Mouse (Mus musculus) MEL (cell line): ENCODE data around the gene Isoc2a.

Source experiments
- CHD1 ChIP-seq: IDR thresholded peaks from 2 replicates; pipeline ENCODE4 v1.6.1; 2012; ENCODE audit warnings: low read depth, mild to moderate bottlenecking, inconsistent platforms, low read length, improper control_type of control experiment
- EP300 ChIP-seq, 2 experiments: IDR thresholded peaks; 2 replicates each; pipeline ENCODE4 v1.6.1; 2011; ENCODE audit warnings: improper control_type of control experiment in 2 of 2, low read length in 2 of 2, low read depth in 1 of 2, mild to moderate bottlenecking in 1 of 2
- GABPA ChIP-seq: IDR thresholded peaks from 2 replicates; pipeline ENCODE4 v1.6.1; 2012; ENCODE audit warnings: low read depth, mild to moderate bottlenecking, inconsistent platforms, low read length, improper control_type of control experiment, moderate library complexity
- MAZ ChIP-seq: IDR thresholded peaks from 2 replicates; pipeline ENCODE4 v1.6.1; 2012; ENCODE audit warnings: low read depth, mild to moderate bottlenecking, inconsistent platforms, low read length, improper control_type of control experiment
- NRF1 ChIP-seq: IDR thresholded peaks from 2 replicates; pipeline ENCODE4 v1.6.1; 2014; ENCODE audit warnings: low read depth, mild to moderate bottlenecking, inconsistent platforms, low read length, improper control_type of control experiment, moderate library complexity; ENCODE audit not compliant: poor library complexity, insufficient read depth, severe bottlenecking

DNA sequence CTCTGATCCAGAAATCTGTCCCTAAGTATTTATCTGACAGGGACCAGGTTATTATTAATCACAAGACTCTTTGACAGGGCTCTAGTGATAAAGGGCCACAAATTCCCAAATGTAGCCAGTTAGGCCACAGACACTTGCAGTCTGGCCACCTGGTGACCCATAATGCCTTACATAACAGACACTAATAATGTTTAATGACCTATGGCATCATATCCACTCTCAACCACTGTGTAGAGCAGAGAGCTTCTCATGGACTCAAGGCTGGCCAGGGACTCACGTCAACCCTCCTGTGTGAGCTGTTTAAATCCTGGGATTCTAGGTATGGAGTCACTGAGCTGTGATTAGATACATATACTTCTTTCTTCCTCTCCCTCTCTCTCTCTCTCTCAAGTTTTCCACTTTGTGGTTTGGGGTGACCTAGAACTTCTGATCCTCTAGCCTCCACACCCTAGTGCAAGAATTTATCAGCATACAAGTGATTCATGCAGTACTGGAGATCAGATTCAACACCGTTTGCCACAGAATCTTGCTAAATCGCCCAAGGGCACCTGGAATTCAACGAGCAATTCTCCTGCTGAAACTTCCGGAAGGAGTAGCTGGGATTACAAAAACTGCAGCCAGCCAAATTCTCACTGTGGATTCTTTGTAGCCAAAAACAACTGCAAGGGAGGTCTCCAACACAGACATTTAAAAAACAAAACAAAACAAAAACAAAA, 12.7 kb upstream of the Isoc2a start:
- TF ChIP-seq CHD1 (no peak), MAZ (no peak), EP300 (IDR thresholded peaks at IDR 0.05; ENCODE audit: low read depth in 1 of 2, low read length in 2 of 2) (no peak), GABPA (no peak), NRF1 (no peak)
